Mouse (Mus musculus) induced T-regulatory cell, adult 2 months (primary cell): ENCODE results near the gene Ak4.
A peak's percentile ranks its signal among the peaks of the same experiment; 100 is the strongest.
"Not testable (repeated sequence)": the region's sequence is repeated elsewhere in the genome, so short reads cannot be mapped to it uniquely, and the experiment has no call there.

ENCODE experiments used
- DNase-seq: peaks from one replicate; pipeline ENCODE4 v3.0.0-alpha.2; 2012; ENCODE audit warnings: low read depth

The Ak4 gene

GRCm38 (mm10) chr4:101419151-101419910 lies at the start of gene Ak4:
Gene Ak4 (plus strand): TSS chr4:101419277.
- DNase-seq = peak; percentile 44

- DNase-seq = no peak
Observed at GRCm38 (mm10) chr4:101369738-101370275, 49.3 kb upstream of the Ak4 start.

- no peak for DNase-seq
Observed at GRCm38 (mm10) chr4:101372283-101372682, 46.8 kb upstream of the Ak4 start.

GRCm38 (mm10) chr4:101372751-101373150 lies 46.3 kb upstream of the Ak4 start:
- DNase-seq = no peak

- DNase-seq = no peak
Observed at GRCm38 (mm10) chr4:101374104-101374503, 45.0 kb upstream of the Ak4 start.

GRCm38 (mm10) chr4:101376835-101377234 lies 42.2 kb upstream of the Ak4 start:
- no peak for DNase-seq

- DNase-seq = no peak
Observed at GRCm38 (mm10) chr4:101378241-101378640, 40.8 kb upstream of the Ak4 start.

- no peak for DNase-seq
Observed at GRCm38 (mm10) chr4:101378778-101379177, 40.3 kb upstream of the Ak4 start.

- DNase-seq = peak; percentile 18
Observed at GRCm38 (mm10) chr4:101385002-101385401, 34.1 kb upstream of the Ak4 start.

- DNase-seq = no peak
Observed at GRCm38 (mm10) chr4:101388246-101388645, 30.8 kb upstream of the Ak4 start.

- DNase-seq = not testable (repeated sequence)
Observed at GRCm38 (mm10) chr4:101388656-101389055, 30.4 kb upstream of the Ak4 start.

- peak; percentile 56 for DNase-seq
Observed at GRCm38 (mm10) chr4:101392229-101392628, 26.8 kb upstream of the Ak4 start.

- no peak for DNase-seq
Observed at GRCm38 (mm10) chr4:101393292-101393711, 25.8 kb upstream of the Ak4 start.

GRCm38 (mm10) chr4:101395021-101395533 lies 24.0 kb upstream of the Ak4 start:
- no peak for DNase-seq

- no peak for DNase-seq
Observed at GRCm38 (mm10) chr4:101400025-101400594, 19.0 kb upstream of the Ak4 start.

GRCm38 (mm10) chr4:101401945-101402344 lies 17.1 kb upstream of the Ak4 start:
- no peak for DNase-seq

GRCm38 (mm10) chr4:101404863-101405262 lies 14.2 kb upstream of the Ak4 start:
- no peak for DNase-seq

- DNase-seq = no peak
Observed at GRCm38 (mm10) chr4:101406411-101407196, 12.5 kb upstream of the Ak4 start.

GRCm38 (mm10) chr4:101416966-101417365 lies 2.1 kb upstream of the Ak4 start:
- DNase-seq = no peak

GRCm38 (mm10) chr4:101419911-101420880 lies 1.1 kb downstream of the Ak4 start:
- peak; percentile 14 for DNase-seq

GRCm38 (mm10) chr4:101422996-101423395 lies 3.9 kb downstream of the Ak4 start:
- DNase-seq = no peak
